Mouse (Mus musculus) frontal cortex, postnatal 36 days (tissue): ENCODE data around the gene Slc44a4.
A peak's percentile ranks its signal among the peaks of the same experiment; 100 is the strongest.
"Not testable (repeated sequence)": the region's sequence is repeated elsewhere in the genome, so short reads cannot be mapped to it uniquely, and the experiment has no call there.

Experiments used
- DNase-seq, 2 experiments: peaks; one replicate each; pipeline ENCODE4 v3.0.0; 2022; ENCODE audit warnings: low spot score in 2 of 2

Gene Slc44a4

DNA sequence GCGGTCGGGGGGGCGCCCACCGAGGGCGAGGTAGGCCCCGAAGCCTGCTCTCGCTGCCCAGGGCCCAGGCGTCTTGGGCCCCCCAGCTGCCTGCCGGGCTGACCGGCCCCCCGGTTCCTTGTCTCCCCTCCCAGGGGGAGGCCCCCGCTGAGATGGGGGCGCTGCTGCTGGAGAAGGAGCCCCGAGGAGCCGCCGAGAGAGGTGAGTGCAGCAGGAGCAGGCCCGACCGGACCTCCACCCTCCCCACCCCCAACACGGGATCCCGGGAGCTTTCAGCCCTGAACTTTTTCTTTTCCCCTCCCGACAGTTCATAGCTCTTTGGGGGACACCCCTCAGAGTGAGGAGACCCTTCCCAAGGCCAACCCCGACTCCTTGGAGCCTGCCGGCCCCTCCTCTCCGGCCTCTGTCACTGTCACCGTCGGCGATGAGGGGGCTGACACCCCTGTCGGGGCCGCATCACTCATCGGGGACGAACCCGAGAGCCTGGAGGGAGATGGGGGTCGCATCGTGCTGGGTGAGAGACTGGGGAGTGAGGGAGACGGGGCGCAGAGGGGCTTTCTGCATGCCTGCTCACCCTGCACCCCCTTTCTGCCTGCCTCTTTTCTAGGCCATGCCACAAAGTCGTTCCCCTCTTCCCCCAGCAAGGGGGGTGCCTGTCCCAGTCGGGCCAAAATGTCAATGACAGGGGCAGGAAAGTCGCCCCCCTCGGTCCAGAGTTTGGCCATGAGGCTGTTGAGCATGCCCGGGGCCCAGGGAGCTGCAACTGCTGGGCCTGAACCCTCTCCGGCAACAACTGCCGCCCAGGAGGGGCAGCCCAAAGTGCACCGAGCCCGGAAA, 15.0 kb upstream of the Slc44a4 start:
- DNase-seq, result peak in 1 of 2 experiments; percentile 33

DNA sequence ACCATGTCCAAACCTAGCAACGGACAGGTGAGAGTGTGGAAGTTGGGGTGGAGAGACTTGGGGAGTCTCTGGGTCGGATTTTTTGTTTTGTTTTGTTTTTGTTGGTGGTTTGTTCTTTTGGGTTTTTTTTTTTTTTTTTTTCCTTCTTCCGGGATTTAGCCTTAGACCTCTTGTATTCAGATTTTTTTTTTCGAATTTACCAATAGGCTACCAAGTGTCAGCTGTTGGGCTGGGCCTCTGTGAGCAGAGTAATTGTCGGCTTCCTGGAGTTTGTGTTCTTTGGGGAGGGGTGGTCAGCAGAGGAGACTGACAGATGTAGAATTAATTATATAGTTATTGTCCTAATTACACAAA, 14.4 kb upstream of the Slc44a4 start:
- DNase-seq, result no peak

DNA sequence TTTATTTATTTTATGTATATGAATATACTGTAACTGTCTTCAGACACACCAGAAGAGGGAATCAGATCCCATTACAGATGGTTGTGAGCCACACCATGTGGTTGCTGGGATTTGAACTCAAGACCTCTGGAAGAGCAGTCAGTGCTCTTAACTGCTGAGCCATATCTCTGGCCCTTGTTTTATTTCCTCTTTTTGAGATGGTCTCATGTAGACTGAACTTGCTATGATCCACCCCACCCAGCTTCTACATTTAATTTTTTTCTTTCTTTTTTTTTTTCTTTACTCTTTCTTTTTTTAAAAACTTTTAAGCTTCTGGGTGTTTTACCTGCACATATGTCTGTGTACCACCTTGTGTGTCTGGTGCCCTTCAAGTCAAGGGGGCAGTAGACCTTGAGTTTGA, 13.4 kb upstream of the Slc44a4 start:
- DNase-seq, result not testable (repeated sequence)

DNA sequence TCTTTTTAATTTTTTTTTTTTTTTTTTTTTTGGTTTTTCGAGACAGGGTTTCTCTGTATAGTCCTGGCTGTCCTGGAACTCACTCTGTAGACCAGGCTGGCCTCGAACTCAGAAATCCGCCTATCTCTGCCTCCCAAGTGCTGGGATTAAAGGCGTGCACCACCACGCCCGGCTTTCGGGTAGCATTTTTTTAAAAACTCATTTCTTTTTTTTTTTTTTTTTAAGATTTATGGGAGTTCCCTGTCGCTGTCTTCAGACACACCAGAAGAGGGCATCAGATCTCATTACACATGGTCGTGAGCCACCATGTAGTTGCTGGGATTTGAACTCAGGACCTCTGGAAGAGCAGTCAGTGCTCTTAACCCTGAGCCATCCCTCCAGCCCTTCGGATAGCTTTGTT, 12.3 kb upstream of the Slc44a4 start:
- DNase-seq, result not testable (repeated sequence)

DNA sequence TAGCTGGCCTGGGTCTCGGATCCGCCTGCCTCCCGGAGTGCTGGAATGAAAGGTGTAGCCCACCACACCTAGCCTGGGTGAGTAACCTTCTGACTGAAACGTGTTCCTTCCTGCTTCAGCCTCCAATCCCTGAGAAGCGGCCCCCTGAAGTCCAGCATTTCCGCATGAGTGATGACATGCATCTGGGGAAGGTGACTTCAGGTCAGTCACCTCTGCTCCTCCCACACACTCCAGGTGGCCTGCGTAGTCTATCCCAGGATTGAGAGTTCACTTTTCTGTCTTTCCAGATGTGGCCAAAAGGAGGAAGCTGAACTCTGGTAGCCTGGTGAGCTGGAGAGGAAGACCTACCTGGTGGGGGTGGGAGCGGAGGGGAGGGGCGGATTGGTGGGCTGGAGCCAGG, 11.4 kb upstream of the Slc44a4 start:
- no peak for DNase-seq

DNA sequence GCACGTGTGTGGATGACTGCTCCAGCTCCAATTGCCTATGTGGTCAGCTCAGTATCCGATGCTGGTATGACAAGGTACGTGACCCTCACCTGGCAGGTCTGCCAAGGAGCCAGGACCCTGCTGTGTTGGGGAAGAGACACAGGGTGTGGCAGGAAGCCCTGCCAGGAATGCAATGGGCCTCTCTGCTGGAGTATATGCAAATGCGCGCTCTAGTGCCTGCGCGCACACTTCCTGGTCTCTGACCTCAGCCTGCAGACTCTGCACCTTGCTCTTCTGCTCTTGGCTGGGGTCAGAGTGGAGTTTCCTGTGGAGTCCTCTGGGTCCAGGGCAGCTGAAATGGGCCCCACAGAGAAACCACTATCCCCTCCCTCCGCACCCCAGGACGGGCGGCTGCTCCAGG, 3.3 kb upstream of the Slc44a4 start:
- DNase-seq, result no peak

DNA sequence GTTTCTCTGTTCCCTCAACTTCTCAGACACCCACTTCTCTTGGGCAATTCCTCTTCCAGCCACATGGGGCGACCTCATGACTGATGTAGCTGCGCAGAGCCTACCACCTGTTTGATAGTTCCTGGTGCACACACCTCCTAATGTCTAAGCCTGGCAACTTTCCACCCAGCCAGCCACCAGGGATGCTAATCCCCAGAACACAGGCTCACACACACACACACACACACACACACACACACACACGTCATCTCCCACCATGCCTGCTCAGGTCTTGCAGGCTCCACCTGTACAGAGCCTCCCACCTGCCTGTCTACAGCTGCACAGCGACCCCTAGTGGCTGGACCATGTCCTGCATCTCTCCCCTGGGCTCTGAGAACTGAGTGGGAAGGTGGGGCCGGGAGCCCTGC, 2.3 kb upstream of the Slc44a4 start:
- peak; percentile 45 to 61 for DNase-seq

DNA sequence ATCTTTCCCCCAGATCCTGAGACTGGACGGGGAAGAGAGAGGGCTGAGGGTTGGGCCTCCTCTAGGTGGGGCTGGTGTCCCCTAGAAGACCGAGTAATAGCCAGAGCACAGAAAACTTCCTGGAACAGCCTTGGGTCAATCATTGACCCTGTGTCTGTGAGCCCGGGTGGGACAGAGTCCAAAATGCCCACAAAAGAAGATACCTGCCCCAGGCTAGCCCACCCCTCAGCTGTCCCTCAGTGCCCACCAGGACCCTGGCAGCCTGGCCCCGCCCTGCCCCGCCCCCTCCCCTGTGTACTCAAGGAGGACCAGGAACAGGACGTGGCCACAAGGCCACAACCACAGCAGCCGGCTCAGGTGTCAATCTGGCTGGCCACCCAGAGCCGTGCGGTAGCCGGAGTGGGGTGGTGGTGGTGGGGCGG, 1.2 kb downstream of the Slc44a4 start:
- no peak for DNase-seq

DNA sequence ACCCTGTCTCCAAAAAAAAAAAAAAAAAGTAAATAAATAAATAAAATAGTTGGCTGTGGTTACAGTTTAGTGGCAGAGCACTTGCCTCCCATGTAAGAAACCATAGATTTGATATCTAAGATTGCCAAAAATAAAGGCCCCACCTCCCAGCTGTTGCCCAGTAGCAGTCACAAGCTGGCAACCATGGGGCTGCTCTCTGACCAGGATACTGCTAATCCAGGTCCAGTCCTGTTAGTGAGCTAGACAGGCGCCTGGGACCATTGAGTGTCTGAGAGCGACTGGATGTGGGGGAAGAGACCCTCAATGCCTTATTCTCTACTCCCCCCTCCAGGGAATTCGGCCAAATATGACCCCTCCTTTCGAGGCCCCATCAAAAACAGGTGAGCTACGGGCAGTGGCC, 2.0 kb downstream of the Slc44a4 start:
- DNase-seq, result no peak

DNA sequence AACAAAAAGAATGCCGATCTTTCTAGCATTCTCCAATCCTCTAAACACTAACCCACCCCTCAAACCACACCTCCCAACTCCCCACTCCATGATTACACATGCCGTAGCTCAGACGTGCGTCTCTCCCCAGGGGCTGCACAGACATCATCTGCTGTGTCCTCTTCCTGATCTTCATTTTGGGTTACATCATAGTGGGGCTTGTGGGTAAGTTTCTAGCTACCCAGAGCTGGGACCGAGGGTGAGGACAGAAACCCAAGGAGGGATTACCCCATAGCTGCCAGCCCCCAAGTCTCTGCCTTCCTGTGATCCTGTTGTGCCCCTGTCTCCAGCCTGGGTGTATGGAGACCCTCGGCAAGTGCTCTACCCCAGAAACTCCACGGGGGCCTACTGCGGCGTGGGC, 2.9 kb downstream of the Slc44a4 start:
- DNase-seq, result no peak

DNA sequence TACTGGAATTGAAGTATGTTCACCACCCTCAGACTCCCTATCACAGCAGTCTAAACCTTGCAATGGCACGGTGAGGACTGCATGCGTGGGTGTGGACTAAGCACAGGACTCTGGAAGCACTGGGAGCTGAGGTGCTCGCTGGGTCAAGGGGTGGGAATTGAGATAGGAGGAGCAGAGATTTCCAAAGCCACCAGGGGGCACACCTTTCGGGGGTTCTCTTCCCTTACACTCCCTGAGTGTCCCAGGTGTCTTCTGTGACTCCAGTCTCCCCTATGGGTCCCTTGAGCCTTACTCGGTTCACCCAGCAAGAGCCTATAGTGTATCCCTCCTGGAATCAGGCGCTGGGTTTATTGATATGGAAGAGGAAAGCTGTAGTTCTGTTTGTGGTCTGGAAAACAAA, 8.7 kb downstream of the Slc44a4 start:
- DNase-seq, result no peak

DNA sequence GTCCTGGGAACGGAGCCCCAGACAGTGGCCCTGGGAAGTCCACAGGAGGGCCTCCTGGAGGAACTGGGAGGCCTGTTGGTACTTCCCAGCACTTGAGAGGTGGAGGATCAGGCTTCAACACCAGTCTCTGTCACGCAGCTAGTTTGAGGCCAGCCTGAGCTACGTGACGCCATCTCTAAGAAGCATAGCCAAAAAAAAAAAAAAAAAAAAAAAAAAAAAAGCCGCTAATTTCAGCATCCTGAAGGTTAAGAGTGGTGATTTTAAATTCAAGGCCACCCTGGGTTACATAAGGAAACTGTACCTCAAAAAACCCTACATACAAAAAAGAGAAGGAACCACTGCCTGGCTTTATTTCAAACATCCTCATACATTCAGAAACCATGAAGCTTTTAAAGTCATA, 10.0 kb downstream of the Slc44a4 start:
- no peak for DNase-seq

DNA sequence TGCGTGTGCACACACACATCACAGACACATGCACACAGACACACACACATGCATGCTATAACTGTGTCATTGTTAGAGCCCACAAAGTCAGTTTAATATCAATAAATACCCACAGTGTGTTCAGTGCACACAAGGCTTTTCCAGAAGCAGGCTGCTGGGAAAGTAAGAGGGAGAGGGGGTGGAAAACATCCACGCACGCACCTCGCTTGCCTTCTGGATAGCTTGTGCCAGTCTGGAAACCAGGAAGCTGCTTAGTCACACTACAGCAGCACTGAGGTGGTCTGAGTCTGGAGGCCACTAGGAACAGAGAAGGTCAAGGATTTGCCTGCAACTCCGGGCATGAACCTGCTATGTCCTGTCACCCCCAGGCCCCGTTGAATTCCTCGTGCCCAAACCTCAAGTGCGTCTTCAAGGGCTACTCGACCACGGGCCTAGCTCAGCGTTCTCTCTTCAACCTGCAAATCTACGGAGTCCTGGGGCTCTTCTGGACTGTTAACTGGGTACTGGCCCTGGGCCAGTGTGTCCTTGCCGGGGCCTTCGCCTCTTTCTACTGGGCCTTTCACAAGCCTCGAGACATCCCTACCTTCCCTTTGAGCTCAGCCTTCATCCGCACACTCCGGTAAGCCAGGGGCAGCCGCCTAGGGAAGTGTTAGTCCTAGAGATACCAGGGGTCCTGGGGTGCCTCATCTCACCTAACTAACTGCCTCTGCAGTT, 13.2 kb downstream of the Slc44a4 start:
- DNase-seq, result peak; percentile 20 to 51

DNA sequence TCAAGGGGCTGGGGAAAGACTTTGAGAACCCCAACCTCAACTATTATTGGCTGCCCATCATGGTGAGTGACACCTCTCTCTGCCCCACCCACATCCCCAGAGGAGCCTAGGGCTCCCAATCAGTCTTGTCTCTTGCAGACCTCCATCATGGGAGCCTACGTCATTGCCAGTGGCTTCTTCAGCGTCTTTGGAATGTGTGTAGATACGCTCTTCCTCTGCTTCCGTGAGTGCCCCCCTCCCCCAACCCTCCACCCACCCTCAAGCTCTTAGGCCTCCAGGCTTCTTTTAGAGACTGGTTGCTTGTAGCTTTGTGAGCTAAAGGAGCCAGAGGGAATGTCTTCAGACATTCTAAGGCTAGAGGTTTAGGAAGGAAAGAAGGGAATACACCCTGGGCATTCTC, 14.6 kb downstream of the Slc44a4 start:
- no peak for DNase-seq

DNA sequence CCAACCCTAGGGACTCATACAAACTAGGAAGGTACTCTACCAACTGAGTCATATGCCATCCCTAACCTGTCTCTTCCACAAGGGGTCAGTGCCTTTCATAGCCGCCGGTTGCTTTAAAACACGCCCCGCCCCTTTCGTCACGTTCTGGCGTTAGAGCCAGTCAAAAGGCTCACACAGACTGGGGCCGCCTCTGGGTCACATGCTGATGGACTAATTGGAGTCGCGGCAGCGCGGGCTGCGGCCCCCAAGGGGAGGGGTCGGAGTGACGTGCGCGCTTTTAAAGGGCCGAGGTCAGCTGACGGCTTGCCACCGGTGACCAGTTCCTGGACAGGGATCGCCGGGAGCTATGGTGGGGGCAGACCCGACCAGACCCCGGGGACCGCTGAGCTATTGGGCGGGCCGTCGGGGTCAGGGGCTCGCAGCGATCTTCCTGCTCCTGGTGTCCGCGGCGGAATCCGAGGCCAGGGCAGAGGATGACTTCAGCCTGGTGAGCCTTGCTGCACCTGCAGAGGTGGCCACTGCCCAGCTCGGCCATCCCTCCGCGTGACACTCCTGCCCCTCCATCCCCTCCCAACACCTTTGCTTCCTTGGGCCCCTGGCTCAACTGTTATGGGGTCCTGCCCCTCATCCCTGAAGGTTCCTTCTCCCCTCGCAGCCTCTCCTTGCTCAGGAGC, 16.9 kb downstream of the Slc44a4 start, which contains the start of gene Neu1:
Neu1 (plus strand) TSS at position 193 of the 674 bp plus-strand sequence.
- peak; percentile 96 to 99 for DNase-seq

DNA sequence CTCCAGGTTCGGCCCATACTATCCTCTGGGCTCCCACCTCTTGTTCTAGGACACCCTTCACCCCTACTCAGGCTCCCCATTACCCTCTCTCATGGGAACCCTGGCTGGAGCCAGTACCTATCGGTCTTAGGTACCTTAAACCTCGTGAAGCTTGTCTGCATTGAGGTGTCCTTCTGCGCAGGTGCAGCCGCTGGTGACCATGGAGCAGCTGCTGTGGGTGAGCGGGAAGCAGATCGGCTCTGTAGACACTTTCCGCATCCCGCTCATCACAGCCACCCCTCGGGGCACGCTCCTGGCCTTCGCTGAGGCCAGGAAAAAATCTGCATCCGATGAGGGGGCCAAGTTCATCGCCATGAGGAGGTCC, 17.5 kb downstream of the Slc44a4 start:
- DNase-seq, result peak; percentile 56 to 57

DNA sequence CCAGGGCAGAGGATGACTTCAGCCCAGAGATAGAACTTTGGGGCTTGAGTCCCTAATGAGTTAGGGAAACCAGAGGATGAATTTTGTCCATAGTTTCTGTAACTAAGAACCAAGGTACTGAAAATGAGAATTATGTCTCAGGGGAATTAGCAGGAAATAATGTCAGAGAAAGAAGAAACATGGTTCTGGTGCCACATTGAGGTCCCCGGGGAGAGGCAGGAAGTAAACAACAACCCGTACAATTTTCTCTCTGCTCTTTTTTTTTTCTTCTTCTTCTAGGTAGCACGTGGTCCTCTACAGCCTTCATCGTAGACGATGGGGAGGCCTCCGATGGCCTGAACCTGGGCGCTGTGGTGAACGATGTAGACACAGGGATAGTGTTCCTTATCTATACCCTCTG, 18.0 kb downstream of the Slc44a4 start:
- no peak for DNase-seq

DNA sequence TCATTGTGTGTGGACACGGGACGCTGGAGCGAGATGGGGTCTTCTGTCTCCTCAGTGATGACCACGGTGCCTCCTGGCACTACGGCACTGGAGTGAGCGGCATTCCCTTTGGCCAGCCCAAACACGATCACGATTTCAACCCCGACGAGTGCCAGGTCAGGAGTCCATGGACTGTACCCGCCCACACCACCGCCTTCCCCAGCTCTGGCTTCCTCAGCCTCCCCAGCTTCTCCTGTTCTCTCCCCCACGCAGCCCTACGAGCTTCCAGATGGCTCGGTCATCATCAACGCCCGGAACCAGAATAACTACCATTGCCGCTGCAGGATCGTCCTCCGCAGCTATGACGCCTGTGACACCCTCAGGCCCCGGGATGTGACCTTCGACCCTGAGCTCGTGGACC, 19.8 kb downstream of the Slc44a4 start:
- DNase-seq, result no peak

DNA sequence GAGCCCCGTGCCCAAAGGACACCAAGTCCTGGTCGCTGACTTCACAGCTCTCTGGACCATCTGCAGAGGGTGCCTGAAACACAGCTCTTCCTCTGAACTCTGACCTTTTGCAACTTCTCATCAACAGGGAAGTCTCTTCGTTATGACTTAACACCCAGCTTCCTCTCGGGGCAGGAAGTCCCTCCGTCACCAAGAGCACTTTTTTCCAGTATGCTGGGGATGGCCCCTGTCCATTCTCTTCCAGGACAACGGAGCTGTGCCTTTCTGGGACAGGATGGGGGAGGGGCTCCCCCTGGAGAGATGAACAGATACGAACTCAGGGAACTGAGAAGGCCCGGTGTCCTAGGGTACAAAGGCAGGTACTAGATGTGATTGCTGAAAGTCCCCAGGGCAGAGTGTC, 20.6 kb downstream of the Slc44a4 start:
- no peak for DNase-seq

DNA sequence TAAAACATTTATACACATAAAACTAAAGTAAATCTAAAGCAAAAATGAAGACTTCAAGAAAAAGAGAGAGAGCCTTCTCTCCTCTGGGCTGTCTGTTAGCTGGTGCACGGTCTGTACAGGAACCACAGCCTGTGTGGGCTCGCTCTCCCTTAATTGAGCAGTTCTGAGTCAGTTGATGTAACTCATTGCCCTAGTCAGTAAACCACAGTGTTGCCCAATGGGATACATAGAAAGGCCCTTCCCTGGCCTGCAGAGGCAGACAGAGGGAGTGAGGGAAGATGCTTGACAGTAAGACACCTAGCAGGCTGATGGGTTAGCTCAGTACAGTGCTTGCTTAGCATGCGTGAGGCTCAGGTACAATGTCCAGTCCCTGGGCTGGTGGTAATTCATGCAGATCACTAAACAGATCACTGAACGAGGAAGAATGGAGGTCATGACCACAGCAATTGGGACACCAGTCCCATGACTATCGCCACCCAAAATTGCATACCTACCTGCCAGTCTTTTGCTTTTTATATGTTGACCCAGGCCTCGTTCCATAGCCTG, 23.8 kb downstream of the Slc44a4 start:
- no peak for DNase-seq

DNA sequence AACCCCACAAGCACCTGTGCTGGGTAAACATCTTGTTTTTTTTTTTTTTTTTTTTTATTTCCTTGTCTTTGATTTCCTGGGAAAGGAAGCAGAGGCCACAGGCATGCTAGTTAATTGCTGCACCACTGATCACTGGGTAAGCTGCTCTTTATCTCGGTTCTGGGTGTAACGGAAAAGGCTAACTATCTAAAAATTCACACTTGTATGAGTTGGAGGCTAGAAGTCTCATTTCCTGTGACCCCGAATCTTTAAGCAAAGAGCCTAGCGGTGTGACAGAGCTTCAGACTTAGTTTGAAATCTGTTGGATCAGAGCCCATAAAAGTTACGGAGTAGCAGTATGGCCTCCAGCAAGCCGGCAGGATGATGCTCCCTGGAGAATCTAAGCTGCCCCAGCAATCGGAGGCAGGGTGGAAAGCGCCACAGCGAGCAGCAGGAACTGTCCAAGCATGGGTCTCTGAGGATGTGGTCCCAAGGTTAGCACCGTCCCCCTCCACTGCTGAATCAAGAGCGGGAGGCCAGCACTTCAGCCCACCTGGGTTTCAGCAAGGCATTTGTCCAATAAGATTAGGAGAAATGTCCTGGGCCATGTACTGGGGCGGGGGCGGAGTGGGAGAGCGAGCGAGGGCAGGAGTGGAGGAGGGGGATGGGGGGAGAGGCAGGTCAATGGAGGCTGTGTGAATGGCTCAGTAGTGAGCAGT, 27.2 kb downstream of the Slc44a4 start:
- no peak for DNase-seq
